Mouse (Mus musculus) CH12.LX (cell line): ENCODE data around the gene Nhsl2.

ENCODE experiments used
- CTCF ChIP-seq, 2 experiments: IDR thresholded peaks in 1 of 2; conservative IDR thresholded peaks in 1 of 2; 2 replicates each; pipeline ENCODE4 v1.5.1; 2011 to 2012; ENCODE audit warnings: low read depth in 2 of 2, low read length in 2 of 2, improper control_type of control experiment in 1 of 2, inconsistent platforms in 1 of 2, mild to moderate bottlenecking in 1 of 2, moderate library complexity in 1 of 2
- EP300 ChIP-seq: IDR thresholded peaks from 2 replicates; pipeline ENCODE4 v1.6.1; 2011; ENCODE audit warnings: low read length, improper control_type of control experiment
- ETS1 ChIP-seq: conservative IDR thresholded peaks from 2 replicates; pipeline ENCODE4 v1.6.1; 2012; ENCODE audit warnings: low read depth, mild to moderate bottlenecking, inconsistent platforms, low read length, improper control_type of control experiment, moderate library complexity
- NRF1 ChIP-seq: IDR thresholded peaks from 2 replicates; pipeline ENCODE4 v1.6.1; 2014; ENCODE audit warnings: low read depth, mild to moderate bottlenecking, inconsistent platforms, low read length, improper control_type of control experiment, moderate library complexity
- POLR2A ChIP-seq: IDR thresholded peaks from 2 replicates; pipeline ENCODE4 v1.6.1; 2011; ENCODE audit warnings: low read depth, mild to moderate bottlenecking, improper control_type of control experiment, low read length
- SMC3 ChIP-seq: IDR thresholded peaks from 2 replicates; pipeline ENCODE4 v1.6.1; 2011; ENCODE audit warnings: low read depth, low read length, improper control_type of control experiment

GRCm38 (mm10) chrX:101882141-101882751 lies 33.1 kb downstream of the Nhsl2 start:
- TF ChIP-seq POLR2A = no peak
- no peak for TF ChIP-seq CTCF (conservative IDR thresholded peaks at IDR 0.05 in 1 of 2, IDR thresholded peaks at IDR 0.05 in 1 of 2; ENCODE audit: low read depth in 2 of 2, low read length in 2 of 2)
- no peak for TF ChIP-seq EP300
- TF ChIP-seq NRF1 = no peak
- TF ChIP-seq SMC3 = no peak
- TF ChIP-seq ETS1 = no peak
